Mouse (Mus musculus): ENCODE results near the gene Snap29.

DNA sequence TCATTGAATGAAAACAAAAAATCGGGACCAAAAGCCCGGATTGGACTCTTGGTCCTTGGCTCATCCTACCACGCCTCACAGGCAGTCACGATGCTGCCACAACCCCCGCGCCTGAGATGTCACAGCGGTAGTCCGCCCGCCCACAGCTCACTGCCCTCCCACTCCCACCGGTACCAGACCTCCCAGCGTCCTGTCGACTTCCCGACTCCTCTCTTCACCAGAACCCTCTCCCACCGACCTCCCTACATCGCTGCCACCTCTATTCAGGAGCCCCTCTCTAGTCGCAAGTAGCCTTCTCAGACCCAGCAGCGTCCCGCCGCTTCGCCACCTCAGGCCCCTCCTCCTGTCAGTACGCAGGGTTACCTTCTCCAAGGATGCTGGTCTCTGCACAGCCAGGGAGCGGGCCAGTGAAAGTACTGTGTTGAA lies 502 bp upstream of the Snap29 start:
- no peak for TF ChIP-seq CTCF (IDR thresholded peaks at IDR 0.05; ENCODE audit: insufficient read depth, low read length)
- peak; percentile 18; the same call in 1 of the 2 replicates for TF ChIP-seq POLR2A (IDR thresholded peaks at IDR 0.05; ENCODE audit: borderline replicate concordance, extremely low read depth, low read depth, low read length)

Data from lung, adult 2 months (tissue).